Comparison of ENCODE assay signal across 31 mouse cellular contexts in the genomic region with DNA sequence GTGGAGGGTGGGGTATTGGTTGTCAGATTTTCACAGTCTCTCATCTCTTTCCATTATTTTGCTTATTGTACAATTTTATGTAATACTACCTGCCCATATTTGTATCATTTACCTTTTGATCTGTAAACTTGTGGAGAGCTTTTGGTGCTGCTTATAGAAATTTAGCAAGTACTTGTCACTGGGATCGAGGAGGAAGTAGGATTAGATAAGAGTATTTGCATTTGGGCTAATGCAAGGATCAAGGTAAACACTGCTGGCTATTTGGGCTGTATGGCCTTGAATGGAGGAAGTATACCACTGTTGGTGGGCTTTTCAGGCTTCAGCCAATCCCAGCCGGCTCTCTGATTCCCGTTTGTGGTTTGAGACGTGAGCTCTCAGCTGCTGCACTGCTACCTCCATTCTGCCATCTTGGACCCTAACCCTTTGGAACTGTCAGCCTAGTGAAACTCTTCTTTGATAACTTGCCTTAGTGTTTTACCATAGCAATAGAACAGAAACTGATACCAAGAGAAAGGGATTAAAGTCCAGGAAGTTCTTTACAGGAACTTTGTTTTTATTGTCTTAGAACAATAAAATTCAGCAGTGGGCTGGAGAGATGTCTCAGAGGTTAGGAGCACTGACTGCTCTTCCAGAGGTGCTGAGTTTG. TPM values are rescaled to one million over a fixed set of nuclear protein-coding genes. Genes with fewer than 3 reads are reported as not detected.
DNase-seq lines count a peak whose midpoint lies in the region; ATAC-seq and TF ChIP-seq lines count a peak whose summit lies in the region.
"Had no signal": no experiment of that assay in that cellular context is flagged by ENCODE, and none has a peak within 500 bp of the region (broad histone marks: within the 10 kb centered on the region; RNA-seq: fewer than 3 reads in every experiment).

No protein-coding gene starts in this region.

- no peaks in the 10 kb centered on the region for H3K36me3 ChIP-seq in heart, embryonic 10.5 days
- H3K36me3 ChIP-seq in intestine, embryonic 16.5 days (ENCODE audit: control insufficient read depth, insufficient read depth, low read length) = no peaks in the 10 kb centered on the region
- H3K36me3 ChIP-seq: embryonic facial prominence, embryonic 10.5 days; embryonic facial prominence, embryonic 13.5 days; forebrain, embryonic 12.5 days; forebrain, embryonic 15.5 days; hindbrain, embryonic 10.5 days had no signal

- no peaks in the 10 kb centered on the region for H3K9me3 ChIP-seq in heart, embryonic 10.5 days
- H3K9me3 ChIP-seq in intestine, embryonic 16.5 days (ENCODE audit: control insufficient read depth, low read length) = no peaks in the 10 kb centered on the region
- H3K9me3 ChIP-seq: embryonic facial prominence, embryonic 10.5 days; embryonic facial prominence, embryonic 13.5 days; forebrain, embryonic 12.5 days; forebrain, embryonic 15.5 days; hindbrain, embryonic 10.5 days had no signal

- DNase-seq in heart, embryonic 10.5 days (ENCODE audit: low spot score) = peak; percentile 36
- no peak for DNase-seq in heart, postnatal 10 days
- peak; percentile 25 for DNase-seq in yolk sac, embryonic 10.5 days (ENCODE audit: low spot score)
- DNase-seq in kidney, postnatal 4 days = no peak
- DNase-seq in kidney, adult 8-10 months = no peak
- DNase-seq in thymus, adult 18-20 months = no peak
- DNase-seq: adrenal gland, postnatal 10 days; adrenal gland, postnatal 36 days; cerebellum, adult 11-12 months; cerebellum, adult 8-10 months; cerebellum, postnatal 10 days; cerebellum, postnatal 36 days; embryo, embryonic 11 days; gastrocnemius, postnatal 10 days; gastrocnemius, postnatal 36 days; heart, adult 2 months; heart, postnatal 36 days; kidney, adult 18-20 months had no signal

- intact Hi-C loops in heart, postnatal 10 days (cut with DNase I) = no loop called here

- no peaks in the 10 kb centered on the region for H3K27me3 ChIP-seq in heart, embryonic 10.5 days (ENCODE audit: insufficient read depth, poor library complexity, severe bottlenecking)
- no peaks in the 10 kb centered on the region for H3K27me3 ChIP-seq in intestine, embryonic 16.5 days (replicated peaks; ENCODE audit: control insufficient read depth, insufficient read depth, low read length)
- H3K27me3 ChIP-seq: embryonic facial prominence, embryonic 13.5 days; forebrain, embryonic 15.5 days had no signal

- ATAC-seq in intestine, embryonic 16.5 days = peak; percentile 79
- ATAC-seq: CD4-positive, CD25-positive, alpha-beta regulatory T cell, adult 4 months; forebrain, embryonic 15.5 days; hindbrain, postnatal 0 days; Patski had no signal

- H3K4me1 ChIP-seq in heart, embryonic 10.5 days = peaks cover under 1% of the 10 kb centered on the region
- H3K4me1 ChIP-seq in bone marrow macrophage, adult 2 months (ENCODE audit: control insufficient read depth, insufficient read depth, low read length) = peaks cover 13% of the 10 kb centered on the region
- H3K4me1 ChIP-seq in intestine, embryonic 16.5 days (ENCODE audit: control insufficient read depth, insufficient read depth, low read length) = peaks cover 3% of the 10 kb centered on the region

- H3K4me2 ChIP-seq in intestine, embryonic 16.5 days (ENCODE audit: low read depth, low read length) = no peak overlapping the region
- H3K4me2 ChIP-seq: embryonic facial prominence, embryonic 13.5 days; forebrain, embryonic 12.5 days; forebrain, embryonic 15.5 days; heart, embryonic 11.5 days; hindbrain, embryonic 14.5 days had no signal

- no peak for TF ChIP-seq CTCF in bone marrow macrophage, adult 2 months (IDR thresholded peaks at IDR 0.05; ENCODE audit: low read depth, low read length)

- no peak overlapping the region for H3K9ac ChIP-seq in intestine, embryonic 16.5 days (ENCODE audit: low read depth, low read length)
- H3K9ac ChIP-seq: embryonic facial prominence, embryonic 13.5 days; forebrain, embryonic 12.5 days; forebrain, embryonic 15.5 days; hindbrain, embryonic 14.5 days had no signal

- no peak for TF ChIP-seq POLR2A in bone marrow macrophage, adult 2 months (IDR thresholded peaks at IDR 0.05; ENCODE audit: borderline replicate concordance, low read depth, low read length)

- no peak overlapping the region for H3K27ac ChIP-seq in heart, embryonic 10.5 days
- H3K27ac ChIP-seq in bone marrow macrophage, adult 2 months (ENCODE audit: insufficient read depth, low read depth, low read length) = 0 out of 2 replicates have a peak overlapping the region, but pooled peaks have one; percentile 11
- peak overlapping the region; percentile 69 for H3K27ac ChIP-seq in intestine, embryonic 16.5 days (ENCODE audit: low read length)
- H3K27ac ChIP-seq: embryonic facial prominence, embryonic 10.5 days; embryonic facial prominence, embryonic 13.5 days; forebrain, embryonic 12.5 days; forebrain, embryonic 15.5 days; heart, adult 2 months; hindbrain, embryonic 10.5 days; hindbrain, embryonic 14.5 days; hindbrain, postnatal 0 days had no signal

- 45% methylated on average over 4 of the region's 4 CpGs for WGBS in heart, embryonic 10.5 days
- 35% methylated on average over 4 of the region's 4 CpGs for WGBS in intestine, embryonic 16.5 days

- no peak overlapping the region for H3K4me3 ChIP-seq in heart, embryonic 10.5 days
- no peak overlapping the region for H3K4me3 ChIP-seq in bone marrow macrophage, adult 2 months (ENCODE audit: insufficient read depth, low read length)
- no peak overlapping the region for H3K4me3 ChIP-seq in intestine, embryonic 16.5 days (ENCODE audit: low read length)
- H3K4me3 ChIP-seq: embryonic facial prominence, embryonic 10.5 days; embryonic facial prominence, embryonic 13.5 days; erythroblast, embryonic 14.5 days; forebrain, embryonic 12.5 days; forebrain, embryonic 15.5 days; heart, adult 2 months; hindbrain, embryonic 10.5 days had no signal

RNA-seq across cellular contexts. Expression of gene Lgalsl, which starts 25.1 kb away (rescaled TPM):
- polyA plus RNA-seq in heart, embryonic 10.5 days (2016; fragmentation: Nextera tagmentation; extraction: Ambion mirVana) = 44.5 and 53.4 TPM in 2 replicates
- total RNA-seq in heart, postnatal 10 days (2021) = 10 to 100 TPM; 40.3 to 43.1 TPM
- polyA plus RNA-seq in bone marrow macrophage, adult 2 months (2012; ENCODE audit: insufficient read depth, insufficient read length, missing spikeins) = 0.38 and 0.87 TPM in 2 replicates
- 24.0 and 24.3 TPM in 2 replicates for polyA plus RNA-seq in intestine, embryonic 16.5 days (2015; fragmentation: Nextera tagmentation; extraction: Ambion mirVana)

Comparison
In these comparisons a context has a peak if more than half of its experiments do, and no peak if none do; other contexts are left out.
1. DNase-seq: peak in heart, embryonic 10.5 days (single experiment) and yolk sac, embryonic 10.5 days (single experiment); none in heart, postnatal 10 days (0 of 2), kidney, postnatal 4 days (0 of 2), kidney, adult 8-10 months (0 of 2) and thymus, adult 18-20 months (0 of 2).
2. RNA of gene Lgalsl, which starts 25.1 kb away (polyA plus RNA-seq): 44.5 to 53.4 TPM in heart, embryonic 10.5 days and 24.0 to 24.3 TPM in intestine, embryonic 16.5 days; 0.38 to 0.87 TPM in bone marrow macrophage, adult 2 months; every median in the first group is over 10 times any median in the second.